Mouse (Mus musculus) Muller cell, postnatal 12 days (primary cell): ENCODE measurements around the gene Dusp6.
"Not testable (repeated sequence)": the region's sequence is repeated elsewhere in the genome, so short reads cannot be mapped to it uniquely, and the experiment has no call there.

Experiments
- DNase-seq: peaks from one replicate; pipeline ENCODE4 v3.0.0-alpha.2; 2015; ENCODE audit errors: inconsistent ontology term

The Dusp6 gene

GRCm38 (mm10) chr10:99262867-99263379 lies at the start of gene Dusp6:
TSS of gene Dusp6 (plus strand) at chr10:99263231.
- DNase-seq = peak; percentile 100

GRCm38 (mm10) chr10:99214421-99215299 lies 48.4 kb upstream of the Dusp6 start:
- no peak for DNase-seq

- not testable (repeated sequence) for DNase-seq
Measured at GRCm38 (mm10) chr10:99216570-99216969, 46.5 kb upstream of the Dusp6 start.

- no peak for DNase-seq
Measured at GRCm38 (mm10) chr10:99221540-99221939, 41.5 kb upstream of the Dusp6 start.

GRCm38 (mm10) chr10:99222726-99223125 lies 40.3 kb upstream of the Dusp6 start:
- DNase-seq = no peak

- no peak for DNase-seq
Measured at GRCm38 (mm10) chr10:99224218-99224617, 38.8 kb upstream of the Dusp6 start.

GRCm38 (mm10) chr10:99226782-99227181 lies 36.2 kb upstream of the Dusp6 start:
- no peak for DNase-seq

- DNase-seq = no peak
Measured at GRCm38 (mm10) chr10:99227968-99228864, 34.8 kb upstream of the Dusp6 start.

- DNase-seq = no peak
Measured at GRCm38 (mm10) chr10:99229031-99229684, 33.9 kb upstream of the Dusp6 start.

GRCm38 (mm10) chr10:99232518-99233227 lies 30.4 kb upstream of the Dusp6 start:
- DNase-seq = no peak

GRCm38 (mm10) chr10:99234336-99234735 lies 28.7 kb upstream of the Dusp6 start:
- DNase-seq = no peak

GRCm38 (mm10) chr10:99235081-99235480 lies 27.9 kb upstream of the Dusp6 start:
- DNase-seq = no peak

- peak; percentile 81 for DNase-seq
Measured at GRCm38 (mm10) chr10:99237205-99237832, 25.7 kb upstream of the Dusp6 start.

- peak; percentile 57 for DNase-seq
Measured at GRCm38 (mm10) chr10:99238537-99238936, 24.5 kb upstream of the Dusp6 start.

GRCm38 (mm10) chr10:99241284-99241828 lies 21.7 kb upstream of the Dusp6 start:
- DNase-seq = no peak

- DNase-seq = peak; percentile 88
Measured at GRCm38 (mm10) chr10:99241829-99242711, 21.0 kb upstream of the Dusp6 start.

GRCm38 (mm10) chr10:99242721-99243120 lies 20.3 kb upstream of the Dusp6 start:
- DNase-seq = peak; percentile 75

GRCm38 (mm10) chr10:99243907-99244489 lies 19.0 kb upstream of the Dusp6 start:
- no peak for DNase-seq
